Mouse (Mus musculus) urinary bladder, adult 2 months (tissue): ENCODE data around the gene Bad. TPM values are rescaled to one million over a fixed set of nuclear protein-coding genes. Genes with fewer than 3 reads are reported as not detected.
"Not testable (repeated sequence)": the region's sequence is repeated elsewhere in the genome, so short reads cannot be mapped to it uniquely, and the experiment has no call there.

Source experiments
- DNase-seq: peaks from one replicate; pipeline ENCODE4 v3.0.0; 2022; ENCODE audit warnings: low spot score
- polyA plus RNA-seq: library from polyadenylated mRNA; depleted of rRNA; stranded (reverse); fragments of >200 nt; gene quantifications from 2 replicates; pipeline ENCODE4 v1.2.3, GENCODE M21; 2012

The Bad gene
- polyA plus RNA-seq, 1 experiment, result 75.9 TPM

GRCm38 (mm10) chr19:6985300-6985699 lies 43.6 kb downstream of the Bad start:
- DNase-seq, result no peak

- no peak for DNase-seq
Observed at GRCm38 (mm10) chr19:6985951-6986708, 44.5 kb downstream of the Bad start.

- DNase-seq, result peak; percentile 73
Observed at GRCm38 (mm10) chr19:6987061-6987903, 45.6 kb downstream of the Bad start, which contains the start of gene Vegfb. TSS of gene Vegfb (minus strand) at chr19:6987651.

GRCm38 (mm10) chr19:6987904-6988285 lies 46.2 kb downstream of the Bad start:
- no peak for DNase-seq

GRCm38 (mm10) chr19:6989251-6989650 lies 47.6 kb downstream of the Bad start:
- DNase-seq, result no peak

GRCm38 (mm10) chr19:6990712-6991111 lies 49.1 kb downstream of the Bad start:
- no peak for DNase-seq

GRCm38 (mm10) chr19:6991166-6991565 lies 49.5 kb downstream of the Bad start:
- not testable (repeated sequence) for DNase-seq

GRCm38 (mm10) chr19:6992011-6992858 lies 50.6 kb downstream of the Bad start, which contains the start of gene Dnajc4:
TSS of gene Dnajc4 (minus strand) at chr19:6992572.
- DNase-seq, result peak; percentile 80

- DNase-seq, result no peak
Observed at GRCm38 (mm10) chr19:6993011-6993770, 51.5 kb downstream of the Bad start.

- DNase-seq, result no peak
Observed at GRCm38 (mm10) chr19:6994002-6994401, 52.3 kb downstream of the Bad start.

GRCm38 (mm10) chr19:6994489-6994888 lies 52.8 kb downstream of the Bad start:
- no peak for DNase-seq

- DNase-seq, result no peak
Observed at GRCm38 (mm10) chr19:6995255-6995991, 53.8 kb downstream of the Bad start.

- peak; percentile 76 for DNase-seq
Observed at GRCm38 (mm10) chr19:6996006-6996405, 54.3 kb downstream of the Bad start, which contains the start of the genes Nudt22 and Trpt1. TSS of gene Nudt22 (minus strand) at chr19:6996117. TSS of gene Trpt1 (plus strand) at chr19:6996131.

- DNase-seq, result no peak
Observed at GRCm38 (mm10) chr19:6997721-6998290, 56.1 kb downstream of the Bad start.

GRCm38 (mm10) chr19:6999360-7000063 lies 57.9 kb downstream of the Bad start:
- DNase-seq, result no peak
